Mouse (Mus musculus): ENCODE measurements around the gene Ppy.

Ppy gene

GRCm38 (mm10) chr11:102089088-102089808, 11.9 kb downstream of the Ppy start:
- DNase-seq (ENCODE audit: extremely low read depth, insufficient read length, low spot score): peak; percentile 69

- peak; percentile 86 for DNase-seq (ENCODE audit: extremely low read depth, insufficient read length, low spot score)
These were observed 12.9 kb downstream of the Ppy start, which contains the start of gene Mpp2 for GRCm38 (mm10) chr11:102087931-102088898. Gene Mpp2, minus strand, starts transcription at chr11:102088515.

- DNase-seq (ENCODE audit: extremely low read depth, insufficient read length, low spot score): peak; percentile 94
These were observed 13.9 kb downstream of the Ppy start for GRCm38 (mm10) chr11:102087081-102087751.

GRCm38 (mm10) chr11:102086331-102086730, 14.8 kb downstream of the Ppy start:
- no peak for DNase-seq (ENCODE audit: extremely low read depth, insufficient read length, low spot score)

GRCm38 (mm10) chr11:102084159-102084558, 17.0 kb downstream of the Ppy start:
- DNase-seq (ENCODE audit: extremely low read depth, insufficient read length, low spot score): no peak

- DNase-seq (ENCODE audit: extremely low read depth, insufficient read length, low spot score): no peak
These were observed 17.9 kb downstream of the Ppy start for GRCm38 (mm10) chr11:102083193-102083592.

GRCm38 (mm10) chr11:102082322-102082721, 18.8 kb downstream of the Ppy start:
- DNase-seq (ENCODE audit: extremely low read depth, insufficient read length, low spot score): no peak

- no peak for DNase-seq (ENCODE audit: extremely low read depth, insufficient read length, low spot score)
These were observed 27.4 kb downstream of the Ppy start for GRCm38 (mm10) chr11:102073722-102074121.

- DNase-seq (ENCODE audit: extremely low read depth, insufficient read length, low spot score): no peak
These were observed 28.4 kb downstream of the Ppy start for GRCm38 (mm10) chr11:102072729-102073128.

GRCm38 (mm10) chr11:102070426-102070825, 30.7 kb downstream of the Ppy start:
- no peak for DNase-seq (ENCODE audit: extremely low read depth, insufficient read length, low spot score)

- DNase-seq (ENCODE audit: extremely low read depth, insufficient read length, low spot score): no peak
These were observed 31.5 kb downstream of the Ppy start for GRCm38 (mm10) chr11:102069633-102070032.

- no peak for DNase-seq (ENCODE audit: extremely low read depth, insufficient read length, low spot score)
These were observed 32.1 kb downstream of the Ppy start for GRCm38 (mm10) chr11:102068969-102069368.

GRCm38 (mm10) chr11:102063076-102063475, 38.0 kb downstream of the Ppy start:
- DNase-seq (ENCODE audit: extremely low read depth, insufficient read length, low spot score): no peak

- no peak for DNase-seq (ENCODE audit: extremely low read depth, insufficient read length, low spot score)
These were observed 39.1 kb downstream of the Ppy start for GRCm38 (mm10) chr11:102061941-102062473.

GRCm38 (mm10) chr11:102061236-102061940, 39.7 kb downstream of the Ppy start:
- peak; percentile 61 for DNase-seq (ENCODE audit: extremely low read depth, insufficient read length, low spot score)

GRCm38 (mm10) chr11:102053847-102054246, 47.3 kb downstream of the Ppy start:
- DNase-seq (ENCODE audit: extremely low read depth, insufficient read length, low spot score): no peak

GRCm38 (mm10) chr11:102053183-102053582, 47.9 kb downstream of the Ppy start:
- DNase-seq (ENCODE audit: extremely low read depth, insufficient read length, low spot score): no peak

- DNase-seq (ENCODE audit: extremely low read depth, insufficient read length, low spot score): no peak
These were observed 48.4 kb downstream of the Ppy start for GRCm38 (mm10) chr11:102052697-102053096.

- no peak for DNase-seq (ENCODE audit: extremely low read depth, insufficient read length, low spot score)
These were observed 49.2 kb downstream of the Ppy start for GRCm38 (mm10) chr11:102051954-102052353.

- DNase-seq (ENCODE audit: extremely low read depth, insufficient read length, low spot score): no peak
These were observed 49.6 kb downstream of the Ppy start for GRCm38 (mm10) chr11:102051541-102051940.
